Comparison of ENCODE assay signal across 8 mouse cellular contexts in genomic region chr17:47923678-47924382, GRCm38 (mm10). TPM values are rescaled to one million over a fixed set of nuclear protein-coding genes. Genes with fewer than 3 reads are reported as not detected.
A peak's percentile ranks its signal among the peaks of the same experiment; 100 is the strongest.
DNase-seq lines count a peak whose midpoint lies in the region; ATAC-seq and TF ChIP-seq lines count a peak whose summit lies in the region.

No protein-coding gene starts in this region.

- intact Hi-C loops in heart, postnatal 25 days (cut with DNase I), result loop anchor here (2.0 to 5.0 kb wide), 4 partner anchors 47 to 173 kb away; no protein-coding TSS in a partner anchor

- in situ Hi-C loops in Patski (cut with MboI; ENCODE audit: low pct_unique_long_range_greater_than_20kb), result no loop called here

- H3K4me2 ChIP-seq in limb, embryonic 12.5 days, result peak overlapping the region; percentile 89
- H3K4me2 ChIP-seq in midbrain, embryonic 12.5 days (replicated peaks), result peak overlapping the region; percentile 91

- peak; percentile 65 for DNase-seq in A20 (ENCODE audit: low read depth, low spot score)
- DNase-seq in Patski (ENCODE audit: low read depth, low spot score), result no peak
- DNase-seq in heart, postnatal 25 days (ENCODE audit: low spot score), result peak; percentile 42
- no peak for DNase-seq in layer of hippocampus, adult 8-10 months (ENCODE audit: low spot score in 2 of 2)

- no peak for TF ChIP-seq CTCF in Patski (IDR thresholded peaks at IDR 0.05)
- no peak for TF ChIP-seq CTCF in embryonic fibroblast, embryonic 13.5 days (IDR thresholded peaks at IDR 0.05; ENCODE audit: borderline replicate concordance, insufficient read depth, low read length)
- no peak for TF ChIP-seq CTCF in testis, adult 2 months (IDR thresholded peaks at IDR 0.05; ENCODE audit: control insufficient read depth, insufficient read depth, insufficient replicate concordance, low read depth, low read length)

- H3K27ac ChIP-seq in embryonic fibroblast, embryonic 13.5 days (ENCODE audit: insufficient read depth, low read length), result peak overlapping the region; percentile 73
- peak overlapping the region; percentile 99 for H3K27ac ChIP-seq in limb, embryonic 12.5 days
- H3K27ac ChIP-seq in midbrain, embryonic 12.5 days (replicated peaks), result peak overlapping the region; percentile 95
- no peak overlapping the region for H3K27ac ChIP-seq in testis, adult 2 months (ENCODE audit: control insufficient read depth, insufficient read depth, low read depth, low read length)

- CTCF ChIA-PET in Patski (lab: Charles Lee), result no interaction called here

- WGBS in limb, embryonic 12.5 days, result 1% methylated on average over 65 of the region's 65 CpGs
- WGBS in midbrain, embryonic 12.5 days, result under 1% methylated on average over 27 of the region's 65 CpGs

- peaks cover 22% of the 10 kb centered on the region for H3K36me3 ChIP-seq in limb, embryonic 12.5 days
- H3K36me3 ChIP-seq in midbrain, embryonic 12.5 days, result 0 out of 2 replicates have a peak, but pooled peaks cover 8% of the 10 kb centered on the region
- no peaks in the 10 kb centered on the region for H3K36me3 ChIP-seq in testis, adult 2 months (ENCODE audit: control insufficient read depth, insufficient read depth, low read length)

- peak overlapping the region; percentile 98 for H3K9ac ChIP-seq in limb, embryonic 12.5 days (replicated peaks)
- H3K9ac ChIP-seq in midbrain, embryonic 12.5 days (replicated peaks), result peak overlapping the region; percentile 99

- TF ChIP-seq POLR2A in embryonic fibroblast, embryonic 13.5 days (IDR thresholded peaks at IDR 0.05; ENCODE audit: low read depth, low read length), result no peak
- TF ChIP-seq POLR2A in testis, adult 2 months (IDR thresholded peaks at IDR 0.05; ENCODE audit: control insufficient read depth, low read depth, low read length), result no peak

- no peaks in the 10 kb centered on the region for H3K9me3 ChIP-seq in limb, embryonic 12.5 days
- H3K9me3 ChIP-seq in midbrain, embryonic 12.5 days, result no peaks in the 10 kb centered on the region

- peak overlapping the region; percentile 70 for H3K4me3 ChIP-seq in embryonic fibroblast, embryonic 13.5 days (ENCODE audit: insufficient read depth, low read length)
- peak overlapping the region; percentile 99 for H3K4me3 ChIP-seq in limb, embryonic 12.5 days (replicated peaks)
- H3K4me3 ChIP-seq in midbrain, embryonic 12.5 days, result peak overlapping the region; percentile 95
- peak overlapping the region; percentile 79 for H3K4me3 ChIP-seq in testis, adult 2 months (ENCODE audit: control insufficient read depth, low read depth, low read length)

- POLR2A ChIA-PET in Patski (lab: Charles Lee), result interaction anchor here (1.0 to 1.5 kb wide), 3 partner anchors 16 to 35 kb away, joined by 3 to 5 read pairs (median 3); no protein-coding TSS in a partner anchor

- H3K4me1 ChIP-seq in embryonic fibroblast, embryonic 13.5 days (ENCODE audit: control insufficient read depth, insufficient read depth, low read length), result peaks cover 4% of the 10 kb centered on the region; the same call in 1 of the 2 replicates
- H3K4me1 ChIP-seq in limb, embryonic 12.5 days (replicated peaks), result peaks cover 52% of the 10 kb centered on the region
- peaks cover 60% of the 10 kb centered on the region for H3K4me1 ChIP-seq in midbrain, embryonic 12.5 days
- peaks cover 15% of the 10 kb centered on the region for H3K4me1 ChIP-seq in testis, adult 2 months (ENCODE audit: control insufficient read depth, insufficient read depth, low read length)

- ATAC-seq in Patski, result peak; percentile 33
- peak; percentile 40 for ATAC-seq in limb, embryonic 12.5 days (ENCODE audit: insufficient number of reproducible peaks, insufficient read depth, low FRiP score, low TSS enrichment, low read depth)
- peak; percentile 54 for ATAC-seq in midbrain, embryonic 12.5 days (ENCODE audit: low FRiP score, low read depth)

- no peaks in the 10 kb centered on the region for H3K27me3 ChIP-seq in Patski
- H3K27me3 ChIP-seq in limb, embryonic 12.5 days, result peaks cover 22% of the 10 kb centered on the region
- H3K27me3 ChIP-seq in midbrain, embryonic 12.5 days, result 0 out of 2 replicates have a peak, but pooled peaks cover 3% of the 10 kb centered on the region
- H3K27me3 ChIP-seq in testis, adult 2 months (ENCODE audit: control insufficient read depth, insufficient read depth, low read length), result peaks cover 2% of the 10 kb centered on the region; the same call in 1 of the 2 replicates

RNA-seq across cellular contexts. Expression of gene Foxp4, which starts 0.6 kb away (rescaled TPM):
- 49.9 TPM for polyA plus RNA-seq in Patski (2021)
- polyA plus RNA-seq in embryonic fibroblast, embryonic 13.5 days (2011; ENCODE audit: insufficient read length, low read depth, missing spikeins), result 27.2 and 29.5 TPM in 2 replicates
- total RNA-seq in heart, postnatal 25 days (2021), result 1 to 10 TPM; 9.4 to 9.6 TPM
- polyA plus RNA-seq in limb, embryonic 12.5 days (2016; fragmentation: Nextera tagmentation; extraction: Ambion mirVana), result 35.1 and 41.5 TPM in 2 replicates
- polyA plus RNA-seq in midbrain, embryonic 12.5 days (2016; fragmentation: Nextera tagmentation; extraction: Ambion mirVana), result 34.5 and 35.3 TPM in 2 replicates
- polyA plus RNA-seq in testis, adult 2 months (2012; rRNA removed), result 7.6 and 7.8 TPM in 2 replicates
- total RNA-seq in layer of hippocampus, adult 8-10 months (2022), result 10 to 100 TPM; 44.5 to 52.4 (median 49.1) TPM

Comparison
In these comparisons a context has a peak if more than half of its experiments do, and no peak if none do; other contexts are left out.
1. DNase-seq: peak in A20 (single experiment) and heart, postnatal 25 days (single experiment); none in Patski (single experiment) and layer of hippocampus, adult 8-10 months (0 of 2).
2. Peak in every context shown above with its lines, with median percentiles within 50 percentile points of each other: ATAC-seq and H3K4me3 ChIP-seq.